Mouse (Mus musculus) midbrain, embryonic 12.5 days (tissue): ENCODE results near the gene Crim1. TPM values are rescaled to one million over a fixed set of nuclear protein-coding genes. Genes with fewer than 3 reads are reported as not detected.
A peak's percentile ranks its signal among the peaks of the same experiment; 100 is the strongest.

Experiments
- ATAC-seq: fragments of 200-750 bp; cut with Nextera tagmentation; 2 replicates; pipeline ENCODE4 v1.8.0; 2017; ENCODE audit warnings: low read depth, moderate TSS enrichment, moderate library complexity; ENCODE audit not compliant: low FRiP score
- H3K27ac ChIP-seq: fragments of 300-500 bp; sonication (generic); replicated peaks from 2 replicates; pipeline ENCODE4 v1.5.1; 2016; ENCODE audit warnings: mild to moderate bottlenecking
- H3K27me3 ChIP-seq: fragments of 300-500 bp; sonication (generic); 2 replicates; pipeline ENCODE4 v1.6.1; 2016; ENCODE audit warnings: mild to moderate bottlenecking
- H3K36me3 ChIP-seq: fragments of 300-500 bp; sonication (generic); 2 replicates; pipeline ENCODE4 v1.6.1; 2016
- H3K4me1 ChIP-seq: fragments of 300-500 bp; sonication (generic); 2 replicates; pipeline ENCODE4 v1.6.1; 2016
- H3K4me2 ChIP-seq: fragments of 300-500 bp; sonication (generic); replicated peaks from 2 replicates; pipeline ENCODE4 v1.6.1; 2016; ENCODE audit warnings: mild to moderate bottlenecking, moderate library complexity
- H3K4me3 ChIP-seq: fragments of 300-500 bp; sonication (generic); 2 replicates; pipeline ENCODE4 v1.5.1; 2016; ENCODE audit warnings: mild to moderate bottlenecking
- H3K9ac ChIP-seq: fragments of 300-500 bp; sonication (generic); replicated peaks from 2 replicates; pipeline ENCODE4 v1.6.1; 2016; ENCODE audit warnings: mild to moderate bottlenecking, moderate library complexity
- H3K9me3 ChIP-seq: fragments of 300-500 bp; sonication (generic); 2 replicates; pipeline ENCODE4 v1.6.1; 2016; ENCODE audit warnings: mild to moderate bottlenecking
- WGBS: fragments of 180-500 bp; shearing (Covaris S2); methylation state at CpG from one replicate; pipeline ENCODE4 v1.1.7; 2016; 5-methylcytosine and 5-hydroxymethylcytosine counted together
- polyA plus RNA-seq: library from polyadenylated mRNA; unstranded; fragments of >200 nt; fragmentation: Nextera tagmentation; extraction: Ambion mirVana; gene quantifications from 2 replicates; pipeline ENCODE4 v1.2.1, GENCODE M21; 2016

The Crim1 gene
- polyA plus RNA-seq, 1 experiment from 2014 or later: 6.2 TPM

- H3K27me3 ChIP-seq: no peaks in the 10 kb centered on the region
- H3K36me3 ChIP-seq: peaks cover 3% of the 10 kb centered on the region; the same call in 1 of the 2 replicates
- H3K4me2 ChIP-seq: no peak overlapping the region
- 0 out of 2 replicates have a peak, but pooled peaks cover 4% of the 10 kb centered on the region for H3K4me1 ChIP-seq
- no peak overlapping the region for H3K4me3 ChIP-seq
- H3K9ac ChIP-seq: no peak overlapping the region
- 94% methylated on average over 7 of the region's 7 CpGs for WGBS
- no peaks in the 10 kb centered on the region for H3K9me3 ChIP-seq
- ATAC-seq: no peak
- no peak overlapping the region for H3K27ac ChIP-seq
Observed at GRCm38 (mm10) chr17:78295979-78296378, 95.9 kb downstream of the Crim1 start.

- Histone ChIP-seq H3K9ac (no peak overlapping the region), H3K27ac (no peak overlapping the region), H3K9me3 (no peaks in the 10 kb centered on the region), H3K4me2 (no peak overlapping the region), H3K27me3 (no peaks in the 10 kb centered on the region), H3K36me3 (peaks cover 3% of the 10 kb centered on the region; the same call in 1 of the 2 replicates), H3K4me1 (0 out of 2 replicates have a peak, but pooled peaks cover 4% of the 10 kb centered on the region), H3K4me3 (no peak overlapping the region)
- WGBS: 76% methylated on average over 5 of the region's 5 CpGs
- ATAC-seq: peak; percentile 39; the same call in 1 of the 2 replicates
Observed at GRCm38 (mm10) chr17:78298140-78298539, 98.1 kb downstream of the Crim1 start.

- H3K9me3 ChIP-seq: no peaks in the 10 kb centered on the region
Observed at GRCm38 (mm10) chr17:78298967-78299540, 99.0 kb downstream of the Crim1 start.

GRCm38 (mm10) chr17:78303053-78303452 lies 103.0 kb downstream of the Crim1 start:
- H3K27ac ChIP-seq: no peak overlapping the region
- WGBS: 84% methylated on average over 2 of the region's 2 CpGs
- H3K4me2 ChIP-seq: no peak overlapping the region
- peaks cover 11% of the 10 kb centered on the region for H3K36me3 ChIP-seq
- ATAC-seq: no peak
- no peak overlapping the region for H3K4me3 ChIP-seq
- no peaks in the 10 kb centered on the region for H3K9me3 ChIP-seq
- 0 out of 2 replicates have a peak, but pooled peaks cover 4% of the 10 kb centered on the region for H3K4me1 ChIP-seq
- H3K9ac ChIP-seq: no peak overlapping the region
- no peaks in the 10 kb centered on the region for H3K27me3 ChIP-seq

More at GRCm38 (mm10) chr17:78298967-78299540, 99.0 kb downstream of the Crim1 start:
- peaks cover 8% of the 10 kb centered on the region; the same call in 1 of the 2 replicates for H3K36me3 ChIP-seq
- H3K4me1 ChIP-seq: 0 out of 2 replicates have a peak, but pooled peaks cover 4% of the 10 kb centered on the region
- 60% methylated on average over 8 of the region's 8 CpGs for whole genome bisulfite sequencing
- no peak overlapping the region for H3K27ac ChIP-seq
- no peak overlapping the region for H3K9ac ChIP-seq
- no peaks in the 10 kb centered on the region for H3K27me3 ChIP-seq
- no peak overlapping the region for H3K4me3 ChIP-seq
- ATAC-seq: no peak
- H3K4me2 ChIP-seq: no peak overlapping the region

GRCm38 (mm10) chr17:78304059-78304458 lies 104.0 kb downstream of the Crim1 start:
- Histone ChIP-seq H3K27ac (no peak overlapping the region), H3K36me3 (peaks cover 11% of the 10 kb centered on the region), H3K4me1 (0 out of 2 replicates have a peak, but pooled peaks cover 2% of the 10 kb centered on the region), H3K4me3 (no peak overlapping the region), H3K27me3 (no peaks in the 10 kb centered on the region), H3K4me2 (no peak overlapping the region), H3K9ac (no peak overlapping the region), H3K9me3 (no peaks in the 10 kb centered on the region)
- WGBS: 98% methylated on average over 13 of the region's 13 CpGs
- ATAC-seq: no peak

- Histone ChIP-seq H3K36me3 (peaks cover 11% of the 10 kb centered on the region), H3K9me3 (no peaks in the 10 kb centered on the region), H3K9ac (no peak overlapping the region), H3K27ac (no peak overlapping the region), H3K4me3 (no peak overlapping the region), H3K4me1 (no peaks in the 10 kb centered on the region), H3K4me2 (no peak overlapping the region), H3K27me3 (no peaks in the 10 kb centered on the region)
- ATAC-seq: no peak
- WGBS: 95% methylated on average over 9 of the region's 9 CpGs
Observed at GRCm38 (mm10) chr17:78306434-78306833, 106.4 kb downstream of the Crim1 start.

- H3K27ac ChIP-seq: no peak overlapping the region
- no peaks in the 10 kb centered on the region for H3K9me3 ChIP-seq
- H3K36me3 ChIP-seq: peaks cover 13% of the 10 kb centered on the region
- ATAC-seq: no peak
- no peak overlapping the region for H3K4me2 ChIP-seq
- H3K4me3 ChIP-seq: no peak overlapping the region
- H3K4me1 ChIP-seq: no peaks in the 10 kb centered on the region
- WGBS: 91% methylated on average over 9 of the region's 9 CpGs
- H3K9ac ChIP-seq: no peak overlapping the region
- H3K27me3 ChIP-seq: no peaks in the 10 kb centered on the region
Observed at GRCm38 (mm10) chr17:78308221-78308620, 108.2 kb downstream of the Crim1 start.

- H3K4me1 ChIP-seq: no peaks in the 10 kb centered on the region
- no peak for ATAC-seq
- no peak overlapping the region for H3K4me3 ChIP-seq
- H3K27ac ChIP-seq: no peak overlapping the region
- no peak overlapping the region for H3K4me2 ChIP-seq
- no peaks in the 10 kb centered on the region for H3K9me3 ChIP-seq
- H3K9ac ChIP-seq: no peak overlapping the region
- peaks cover 22% of the 10 kb centered on the region; the same call in 1 of the 2 replicates for H3K36me3 ChIP-seq
- no peaks in the 10 kb centered on the region for H3K27me3 ChIP-seq
- 91% methylated on average over 12 of the region's 12 CpGs for whole genome bisulfite sequencing
Observed at GRCm38 (mm10) chr17:78313006-78313405, 113.0 kb downstream of the Crim1 start.

- Histone ChIP-seq H3K27ac (no peak overlapping the region), H3K36me3 (peaks cover 22% of the 10 kb centered on the region; the same call in 1 of the 2 replicates), H3K9ac (no peak overlapping the region), H3K4me3 (no peak overlapping the region), H3K9me3 (no peaks in the 10 kb centered on the region), H3K4me2 (no peak overlapping the region), H3K4me1 (no peaks in the 10 kb centered on the region), H3K27me3 (no peaks in the 10 kb centered on the region)
- ATAC-seq: 0 out of 2 replicates have a peak, but pooled peaks have one; percentile 23
- 68% methylated on average over 5 of the region's 5 CpGs for WGBS
Observed at GRCm38 (mm10) chr17:78313612-78314011, 113.6 kb downstream of the Crim1 start.

GRCm38 (mm10) chr17:78315659-78316058 lies 115.6 kb downstream of the Crim1 start:
- no peaks in the 10 kb centered on the region for H3K4me1 ChIP-seq
- ATAC-seq: no peak
- no peak overlapping the region for H3K9ac ChIP-seq
- peaks cover 26% of the 10 kb centered on the region for H3K36me3 ChIP-seq
- H3K27me3 ChIP-seq: no peaks in the 10 kb centered on the region
- H3K4me3 ChIP-seq: no peak overlapping the region
- H3K9me3 ChIP-seq: no peaks in the 10 kb centered on the region
- H3K4me2 ChIP-seq: no peak overlapping the region
- no peak overlapping the region for H3K27ac ChIP-seq
- 94% methylated on average over 11 of the region's 11 CpGs for WGBS

- H3K9me3 ChIP-seq: no peaks in the 10 kb centered on the region
- ATAC-seq: no peak
- H3K36me3 ChIP-seq: peaks cover 26% of the 10 kb centered on the region
- no peaks in the 10 kb centered on the region for H3K27me3 ChIP-seq
- 87% methylated on average over 5 of the region's 5 CpGs for WGBS
- H3K9ac ChIP-seq: no peak overlapping the region
- H3K4me1 ChIP-seq: peaks cover 3% of the 10 kb centered on the region; the same call in 1 of the 2 replicates
- no peak overlapping the region for H3K4me3 ChIP-seq
- H3K27ac ChIP-seq: no peak overlapping the region
- no peak overlapping the region for H3K4me2 ChIP-seq
Observed at GRCm38 (mm10) chr17:78317381-78317780, 117.3 kb downstream of the Crim1 start.

- H3K36me3 ChIP-seq: peaks cover 18% of the 10 kb centered on the region
- peaks cover 5% of the 10 kb centered on the region; the same call in 1 of the 2 replicates for H3K4me1 ChIP-seq
- H3K4me2 ChIP-seq: no peak overlapping the region
- ATAC-seq: no peak
- H3K27ac ChIP-seq: no peak overlapping the region
- WGBS: 84% methylated on average over 3 of the region's 3 CpGs
- H3K9ac ChIP-seq: no peak overlapping the region
- H3K27me3 ChIP-seq: no peaks in the 10 kb centered on the region
- no peak overlapping the region for H3K4me3 ChIP-seq
- no peaks in the 10 kb centered on the region for H3K9me3 ChIP-seq
Observed at GRCm38 (mm10) chr17:78318810-78319209, 118.8 kb downstream of the Crim1 start.
